Mouse (Mus musculus): Measurements from ENCODE around the gene C87436. TPM values are rescaled to one million over a fixed set of nuclear protein-coding genes. Genes with fewer than 3 reads are reported as not detected.

The C87436 gene
- total and polyA plus RNA-seq, 2 experiments from 2014 or later, result 15.9 to 17.6 TPM

GRCm38 (mm10) chr6:86439531-86439930 is 1.4 kb downstream of the C87436 start:
- Histone ChIP-seq H3K9me3 (ENCODE audit: low read length) (no peaks in the 10 kb centered on the region), H3K27me3 (ENCODE audit: insufficient read depth, low read length) (no peaks in the 10 kb centered on the region), H3K9ac (replicated peaks; ENCODE audit: low read length) (peak overlapping the region; percentile 79), H3K4me1 (ENCODE audit: insufficient read depth, low read length) (peaks cover 7% of the 10 kb centered on the region; the same call in 1 of the 2 replicates), H3K4me3 (ENCODE audit: low read length) (peak overlapping the region; percentile 74), H3K4me2 (ENCODE audit: low read depth, low read length) (peak overlapping the region; percentile 88), H3K27ac (peak overlapping the region; percentile 90), H3K36me3 (ENCODE audit: insufficient read depth, low read length) (peaks cover 26% of the 10 kb centered on the region)
- DNase-seq (ENCODE audit: low spot score) (no peak), ATAC-seq (no peak)
- WGBS, result 91% methylated on average over 1 of the region's 1 CpGs
- TF ChIP-seq CTCF (IDR thresholded peaks at IDR 0.05; ENCODE audit: low read depth), result no peak

- H3K4me3 ChIP-seq (ENCODE audit: low read length), result no peak overlapping the region
- no peak for TF ChIP-seq CTCF (IDR thresholded peaks at IDR 0.05; ENCODE audit: low read depth)
- H3K4me2 ChIP-seq (ENCODE audit: low read depth, low read length), result no peak overlapping the region
- no peak overlapping the region for H3K27ac ChIP-seq
- peaks cover 23% of the 10 kb centered on the region for H3K36me3 ChIP-seq (ENCODE audit: insufficient read depth, low read length)
- no peak overlapping the region for H3K9ac ChIP-seq (replicated peaks; ENCODE audit: low read length)
- ATAC-seq, result no peak
- 89% methylated on average over 10 of the region's 10 CpGs for WGBS
- no peak for DNase-seq (ENCODE audit: low spot score)
- peaks cover 7% of the 10 kb centered on the region; the same call in 1 of the 2 replicates for H3K4me1 ChIP-seq (ENCODE audit: insufficient read depth, low read length)
- no peaks in the 10 kb centered on the region for H3K27me3 ChIP-seq (ENCODE audit: insufficient read depth, low read length)
- H3K9me3 ChIP-seq (ENCODE audit: low read length), result no peaks in the 10 kb centered on the region
Observed at GRCm38 (mm10) chr6:86441571-86441970, 3.4 kb downstream of the C87436 start.

GRCm38 (mm10) chr6:86445551-86445950 is 7.4 kb downstream of the C87436 start:
- Histone ChIP-seq H3K9me3 (ENCODE audit: low read length) (no peaks in the 10 kb centered on the region), H3K4me2 (ENCODE audit: low read depth, low read length) (no peak overlapping the region), H3K27ac (no peak overlapping the region), H3K36me3 (ENCODE audit: insufficient read depth, low read length) (peaks cover 43% of the 10 kb centered on the region), H3K4me3 (ENCODE audit: low read length) (no peak overlapping the region), H3K27me3 (ENCODE audit: insufficient read depth, low read length) (no peaks in the 10 kb centered on the region), H3K9ac (replicated peaks; ENCODE audit: low read length) (no peak overlapping the region), H3K4me1 (ENCODE audit: insufficient read depth, low read length) (no peaks in the 10 kb centered on the region)
- no peak for DNase-seq (ENCODE audit: low spot score)
- no peak for TF ChIP-seq CTCF (IDR thresholded peaks at IDR 0.05; ENCODE audit: low read depth)
- WGBS, result 91% methylated on average over 18 of the region's 18 CpGs
- no peak for ATAC-seq

GRCm38 (mm10) chr6:86446927-86447568 is 8.9 kb downstream of the C87436 start:
- no peak for DNase-seq (ENCODE audit: low spot score)
- no peaks in the 10 kb centered on the region for H3K9me3 ChIP-seq (ENCODE audit: low read length)
- ATAC-seq, result no peak
- H3K4me1 ChIP-seq (ENCODE audit: insufficient read depth, low read length), result no peaks in the 10 kb centered on the region
- 94% methylated on average over 1 of the region's 1 CpGs for WGBS
- no peak overlapping the region for H3K9ac ChIP-seq (replicated peaks; ENCODE audit: low read length)
- no peaks in the 10 kb centered on the region for H3K27me3 ChIP-seq (ENCODE audit: insufficient read depth, low read length)
- TF ChIP-seq CTCF (IDR thresholded peaks at IDR 0.05; ENCODE audit: low read depth), result no peak
- peaks cover 48% of the 10 kb centered on the region for H3K36me3 ChIP-seq (ENCODE audit: insufficient read depth, low read length)
- no peak overlapping the region for H3K4me2 ChIP-seq (ENCODE audit: low read depth, low read length)
- no peak overlapping the region for H3K4me3 ChIP-seq (ENCODE audit: low read length)
- H3K27ac ChIP-seq, result no peak overlapping the region

GRCm38 (mm10) chr6:86456727-86457126 is 18.6 kb downstream of the C87436 start:
- no peak overlapping the region for H3K4me3 ChIP-seq (ENCODE audit: low read length)
- H3K4me2 ChIP-seq (ENCODE audit: low read depth, low read length), result no peak overlapping the region
- H3K27me3 ChIP-seq (ENCODE audit: insufficient read depth, low read length), result no peaks in the 10 kb centered on the region
- ATAC-seq, result no peak
- no peak overlapping the region for H3K27ac ChIP-seq
- no peak for DNase-seq (ENCODE audit: low spot score)
- H3K4me1 ChIP-seq (ENCODE audit: insufficient read depth, low read length), result no peaks in the 10 kb centered on the region
- 91% methylated on average over 3 of the region's 3 CpGs for WGBS
- no peak overlapping the region for H3K9ac ChIP-seq (replicated peaks; ENCODE audit: low read length)
- H3K9me3 ChIP-seq (ENCODE audit: low read length), result no peaks in the 10 kb centered on the region
- TF ChIP-seq CTCF (IDR thresholded peaks at IDR 0.05; ENCODE audit: low read depth), result no peak
- H3K36me3 ChIP-seq (ENCODE audit: insufficient read depth, low read length), result peaks cover 34% of the 10 kb centered on the region

- Histone ChIP-seq H3K9me3 (ENCODE audit: low read length) (no peaks in the 10 kb centered on the region), H3K9ac (replicated peaks; ENCODE audit: low read length) (no peak overlapping the region), H3K27me3 (ENCODE audit: insufficient read depth, low read length) (no peaks in the 10 kb centered on the region), H3K27ac (no peak overlapping the region), H3K4me3 (ENCODE audit: low read length) (no peak overlapping the region), H3K36me3 (ENCODE audit: insufficient read depth, low read length) (peaks cover 22% of the 10 kb centered on the region), H3K4me1 (ENCODE audit: insufficient read depth, low read length) (no peaks in the 10 kb centered on the region), H3K4me2 (ENCODE audit: low read depth, low read length) (no peak overlapping the region)
- ATAC-seq, result no peak
- no peak for TF ChIP-seq CTCF (IDR thresholded peaks at IDR 0.05; ENCODE audit: low read depth)
- no peak for DNase-seq (ENCODE audit: low spot score)
- 95% methylated on average over 3 of the region's 3 CpGs for WGBS
Observed at GRCm38 (mm10) chr6:86463079-86463478, 24.9 kb downstream of the C87436 start.

GRCm38 (mm10) chr6:86471317-86471716 is 33.1 kb downstream of the C87436 start:
- Histone ChIP-seq H3K27ac (peak overlapping the region; percentile 94), H3K4me2 (ENCODE audit: low read depth, low read length) (peak overlapping the region; percentile 64), H3K9me3 (ENCODE audit: low read length) (no peaks in the 10 kb centered on the region), H3K4me1 (ENCODE audit: insufficient read depth, low read length) (peaks cover 10% of the 10 kb centered on the region), H3K27me3 (ENCODE audit: insufficient read depth, low read length) (no peaks in the 10 kb centered on the region), H3K36me3 (ENCODE audit: insufficient read depth, low read length) (no peaks in the 10 kb centered on the region), H3K9ac (replicated peaks; ENCODE audit: low read length) (peak overlapping the region; percentile 47; the same call in 1 of the 2 replicates), H3K4me3 (ENCODE audit: low read length) (no peak overlapping the region)
- ATAC-seq, result no peak
- no peak for DNase-seq (ENCODE audit: low spot score)
- no peak for TF ChIP-seq CTCF (IDR thresholded peaks at IDR 0.05; ENCODE audit: low read depth)
- 89% methylated on average over 3 of the region's 3 CpGs for WGBS

Measured in hindbrain, postnatal 0 days (tissue).